In genomic region chr17:30844321-30844791, GRCm38 (mm10) we compare ENCODE assay signal across 9 mouse cellular contexts. TPM values are rescaled to one million over a fixed set of nuclear protein-coding genes. Genes with fewer than 3 reads are reported as not detected.
DNase-seq lines count a peak whose midpoint lies in the region; ATAC-seq and TF ChIP-seq lines count a peak whose summit lies in the region.
"Had no signal": no experiment of that assay in that cellular context is flagged by ENCODE, and none has a peak within 500 bp of the region (broad histone marks: within the 10 kb centered on the region; RNA-seq: fewer than 3 reads in every experiment).

No protein-coding gene starts in this region.

- DNase-seq in heart, adult 2 months, result no peak
- DNase-seq in heart, postnatal 25 days (ENCODE audit: low spot score), result no peak
- DNase-seq in CH12.LX (ENCODE audit: extremely low read depth), result peak; percentile 45
- DNase-seq in brain, adult 2 months (ENCODE audit: low read depth, low spot score), result peak; percentile 20
- peak; percentile 22 to 24 for DNase-seq in layer of hippocampus, adult 2 months (ENCODE audit: low spot score in 2 of 2)
- no peak for DNase-seq in c-Kit-positive CD71-positive TER-119-positive erythroid progenitor cells, embryonic 14.5 days (ENCODE audit: low spot score)

- H3K27me3 ChIP-seq in heart, adult 2 months (ENCODE audit: control insufficient read depth, insufficient read depth, low read length), result no peaks in the 10 kb centered on the region
- no peaks in the 10 kb centered on the region for H3K27me3 ChIP-seq in CH12.LX (replicated peaks)
- H3K27me3 ChIP-seq: liver, embryonic 15.5 days had no signal

- no peak for TF ChIP-seq EP300 in heart, adult 2 months (IDR thresholded peaks at IDR 0.05; ENCODE audit: insufficient read depth, low read depth, low read length)
- no peak for TF ChIP-seq EP300 in CH12.LX (IDR thresholded peaks at IDR 0.05; ENCODE audit: low read length)

- dilution Hi-C loops in CH12.LX (cut with MboI; ENCODE audit: extremely low pct_ligation_motif_present, extremely low pct_unique_long_range_greater_than_20kb, low sequenced_read_pairs), result no loop called here

- ATAC-seq in megakaryocyte-erythroid progenitor cell, adult 5-6 weeks (replicated peaks; ENCODE audit: low FRiP score, low TSS enrichment, poor library complexity, severe bottlenecking), result no peak
- ATAC-seq in granulocyte monocyte progenitor cell, adult 5-6 weeks (replicated peaks; ENCODE audit: poor library complexity, severe bottlenecking), result no peak

- H3K9me3 ChIP-seq in CH12.LX (replicated peaks; ENCODE audit: low read length), result peaks cover 10% of the 10 kb centered on the region
- H3K9me3 ChIP-seq: liver, embryonic 15.5 days had no signal

- WGBS in heart, adult 2 months, result 28% methylated on average over 9 of the region's 9 CpGs

- TF ChIP-seq POLR2A in heart, adult 2 months (IDR thresholded peaks at IDR 0.05; ENCODE audit: insufficient read depth, low read depth, low read length), result no peak
- TF ChIP-seq POLR2A in CH12.LX (IDR thresholded peaks at IDR 0.05; ENCODE audit: low read depth, low read length), result no peak

- no peak overlapping the region for H3K9ac ChIP-seq in heart, adult 2 months (ENCODE audit: low read depth, low read length)
- no peak overlapping the region for H3K9ac ChIP-seq in CH12.LX (ENCODE audit: insufficient read depth, low read depth)
- H3K9ac ChIP-seq: liver, embryonic 15.5 days had no signal

- no peaks in the 10 kb centered on the region for H3K4me1 ChIP-seq in heart, adult 2 months (ENCODE audit: control insufficient read depth, insufficient read depth, low read length)
- peaks cover 5 to 42% of the 10 kb centered on the region in 2 experiments; a peak in 2 of 4 replicates for H3K4me1 ChIP-seq in CH12.LX (ENCODE audit: control insufficient read depth in 1 of 2, insufficient read depth in 2 of 2)
- H3K4me1 ChIP-seq: liver, embryonic 15.5 days had no signal

- intact Hi-C loops in heart, adult 2 months (cut with DNase I), result loop anchor here (1.0 kb wide), 1 partner anchor 106 kb away; no protein-coding TSS in a partner anchor
- intact Hi-C loops in heart, postnatal 25 days (cut with DNase I), result loop anchor here (5.0 kb wide), 2 partner anchors 103 to 392 kb away; no protein-coding TSS in a partner anchor

- no peaks in the 10 kb centered on the region for H3K79me2 ChIP-seq in heart, adult 2 months (replicated peaks; ENCODE audit: control insufficient read depth, insufficient read depth, low read length)
- no peaks in the 10 kb centered on the region for H3K79me2 ChIP-seq in CH12.LX (replicated peaks; ENCODE audit: control insufficient read depth, extremely low read depth, insufficient read depth, poor library complexity, severe bottlenecking)

- in situ Hi-C loops in CH12.LX (cut with MboI; ENCODE audit: low pct_ligation_motif_present, low pct_unique_long_range_greater_than_20kb, low sequenced_read_pairs), result loop anchor here (5.0 to 10.0 kb wide), 2 partner anchors 48 to 390 kb away; no protein-coding TSS in a partner anchor

- no peak overlapping the region for H3K27ac ChIP-seq in heart, adult 2 months
- H3K27ac ChIP-seq in CH12.LX (ENCODE audit: insufficient read depth, low read depth), result no peak overlapping the region
- no peak overlapping the region for H3K27ac ChIP-seq in layer of hippocampus, adult 2 months
- H3K27ac ChIP-seq: liver, embryonic 15.5 days had no signal

- peak; percentile 45 for TF ChIP-seq RAD21 in CH12.LX (IDR thresholded peaks at IDR 0.05; ENCODE audit: low read depth, low read length)

- no peak overlapping the region for H3K4me3 ChIP-seq in heart, adult 2 months
- H3K4me3 ChIP-seq in CH12.LX (replicated peaks in 1 of 3; ENCODE audit: low read depth in 2 of 3, low read length in 2 of 3, poor library complexity in 1 of 3), result no peak overlapping the region
- H3K4me3 ChIP-seq in layer of hippocampus, adult 2 months, result no peak overlapping the region
- H3K4me3 ChIP-seq: liver, embryonic 15.5 days had no signal

- no peaks in the 10 kb centered on the region for H3K36me3 ChIP-seq in heart, adult 2 months (ENCODE audit: control insufficient read depth, insufficient read depth, low read length)
- H3K36me3 ChIP-seq in CH12.LX (replicated peaks in 1 of 2; ENCODE audit: control insufficient read depth in 1 of 2, insufficient read depth in 1 of 2, low read length in 1 of 2), result no peaks in the 10 kb centered on the region
- H3K36me3 ChIP-seq: liver, embryonic 15.5 days had no signal

- H3K4me2 ChIP-seq in CH12.LX (ENCODE audit: insufficient read depth, low read depth, poor library complexity, severe bottlenecking), result no peak overlapping the region
- H3K4me2 ChIP-seq: liver, embryonic 15.5 days had no signal

- TF ChIP-seq CTCF in heart, adult 2 months (IDR thresholded peaks at IDR 0.05), result peak; percentile 59
- peak; percentile 40 to 67; a peak in 3 of 4 replicates for TF ChIP-seq CTCF in CH12.LX (conservative IDR thresholded peaks at IDR 0.05 in 1 of 2, IDR thresholded peaks at IDR 0.05 in 1 of 2; ENCODE audit: low read depth in 2 of 2, low read length in 2 of 2)
- peak; percentile 78 for TF ChIP-seq CTCF in layer of hippocampus, adult 2 months (conservative IDR thresholded peaks at IDR 0.05)

TF ChIP-seq in CH12.LX, 34 proteins besides CTCF, POLR2A, EP300 and RAD21:
- TF ChIP-seq UBTF (IDR thresholded peaks at IDR 0.05; ENCODE audit: low read depth, low read length), result no peak
- peak; percentile 57 for TF ChIP-seq SMC3 (IDR thresholded peaks at IDR 0.05; ENCODE audit: low read depth, low read length)

RNA-seq across cellular contexts. Expression of gene Glp1r, which starts 57.3 kb away (rescaled TPM):
- total RNA-seq in heart, adult 2 months (2021), result under 1 TPM; 0.16 to 0.25 TPM
- polyA plus RNA-seq in heart, adult 2 months (2012; rRNA removed), result 0.29 and 0.64 TPM in 2 replicates
- under 1 TPM; 0.44 to 0.59 TPM for total RNA-seq in heart, postnatal 25 days (2021)
- total RNA-seq in CH12.LX (2012; rRNA removed) (0.04 TPM in 2 replicates), CH12.LX (2014; rRNA removed) (not detected in 2 replicates)
- not detected in 2 replicates for polyA plus RNA-seq in CH12.LX (2012; ENCODE audit: insufficient read length, low read depth)
- 1 to 10 TPM; 2.3 to 3.4 TPM for total RNA-seq in layer of hippocampus, adult 2 months (2021)
- total RNA-seq in megakaryocyte-erythroid progenitor cell, adult 5-6 weeks (2014; fragmentation: Nextera tagmentation), result not detected in 2 replicates
- not detected in 2 replicates for total RNA-seq in megakaryocyte-erythroid progenitor cell, adult 5-6 weeks (2017)
- not detected in 2 replicates for total RNA-seq in granulocyte monocyte progenitor cell, adult 5-6 weeks (2014; fragmentation: Nextera tagmentation)
- not detected in 2 replicates for total RNA-seq in granulocyte monocyte progenitor cell, adult 5-6 weeks (2017)
- polyA plus RNA-seq: liver, embryonic 15.5 days had no signal

Comparison
In these comparisons a context has a peak if more than half of its experiments do, and no peak if none do; other contexts are left out.
1. DNase-seq: peak in CH12.LX (single experiment), brain, adult 2 months (single experiment) and layer of hippocampus, adult 2 months (2 of 2); none in heart, adult 2 months (0 of 2), heart, postnatal 25 days (single experiment) and c-Kit-positive CD71-positive TER-119-positive erythroid progenitor cells, embryonic 14.5 days (single experiment).
2. Peak in every context shown above with its lines, with median percentiles within 50 percentile points of each other: CTCF ChIP-seq.